Mouse (Mus musculus): Measurements from ENCODE around the gene Gm20708.

- no peak for TF ChIP-seq TAL1 (IDR thresholded peaks at IDR 0.05; ENCODE audit: low read length)
- TF ChIP-seq GATA1 (IDR thresholded peaks at IDR 0.05; ENCODE audit: low read length): no peak
Measured at GRCm38 (mm10) chr11:117796954-117797353, 12.5 kb upstream of the Gm20708 start.
